Comparison of ENCODE assay signal across 16 mouse cellular contexts in the genomic region with DNA sequence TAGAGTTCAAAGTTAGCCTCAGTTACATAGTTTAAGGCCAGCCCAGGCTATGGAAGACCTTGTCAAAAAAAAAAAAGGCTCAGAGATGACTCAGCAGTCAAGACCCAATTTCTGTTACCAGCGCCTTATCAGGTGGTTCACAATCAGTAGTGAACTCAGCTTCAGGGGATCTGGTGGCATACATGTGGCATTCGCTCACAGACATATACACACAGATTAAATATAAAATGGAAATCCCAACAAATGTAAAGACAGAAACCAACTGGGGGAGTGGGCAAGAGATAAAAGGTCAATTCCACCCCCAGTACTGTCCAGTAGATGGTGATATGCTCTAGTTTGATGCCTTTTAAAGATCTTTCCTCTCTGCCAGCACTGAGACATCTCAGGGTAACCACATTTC. TPM values are rescaled to one million over a fixed set of nuclear protein-coding genes. Genes with fewer than 3 reads are reported as not detected.
A peak's percentile ranks its signal among the peaks of the same experiment; 100 is the strongest.
DNase-seq lines count a peak whose midpoint lies in the region; ATAC-seq lines count a peak whose summit lies in the region.
"Had no signal": no experiment of that assay in that cellular context is flagged by ENCODE, and none has a peak within 500 bp of the region (broad histone marks: within the 10 kb centered on the region; RNA-seq: fewer than 3 reads in every experiment).

No protein-coding gene starts in this region.

- WGBS in liver, embryonic 13.5 days (ENCODE audit: insufficient replicate concordance) = 16% methylated on average over 2 of the region's 2 CpGs
- 94% methylated on average over 2 of the region's 2 CpGs for whole genome bisulfite sequencing in forebrain, embryonic 15.5 days

- DNase-seq in retina, postnatal 1 day = peak; percentile 8
- no peak for DNase-seq in retina, embryonic 14.5 days (ENCODE audit: low spot score)
- peak; percentile 66 for DNase-seq in c-Kit-negative CD71-positive TER-119-positive erythroid progenitor cells, embryonic 14.5 days (ENCODE audit: low read depth, low spot score)
- peak; percentile 64 for DNase-seq in liver, embryonic 13.5 days
- no peak for DNase-seq in cerebellum, adult 9-10 months
- DNase-seq in adrenal gland, postnatal 25 days = no peak
- DNase-seq: cerebellum, adult 8-10 months; kidney, postnatal 10 days; layer of hippocampus, postnatal 36 days; midbrain, embryonic 14.5 days had no signal

- peak overlapping the region; percentile 97 for H3K4me2 ChIP-seq in liver, embryonic 13.5 days
- H3K4me2 ChIP-seq in forebrain, embryonic 15.5 days (replicated peaks) = no peak overlapping the region

- peaks cover 40% of the 10 kb centered on the region for H3K36me3 ChIP-seq in liver, embryonic 13.5 days
- H3K36me3 ChIP-seq in forebrain, embryonic 15.5 days = no peaks in the 10 kb centered on the region; the same call in 1 of the 2 replicates

- peak overlapping the region; percentile 85 for H3K9ac ChIP-seq in liver, embryonic 13.5 days
- no peak overlapping the region for H3K9ac ChIP-seq in forebrain, embryonic 15.5 days (replicated peaks)
- H3K9ac ChIP-seq: embryonic facial prominence, embryonic 15.5 days; hindbrain, embryonic 12.5 days; lung, embryonic 15.5 days had no signal

- H3K4me3 ChIP-seq in liver, embryonic 13.5 days (replicated peaks) = peak overlapping the region; percentile 81
- H3K4me3 ChIP-seq in forebrain, embryonic 15.5 days = no peak overlapping the region

- H3K27me3 ChIP-seq in liver, embryonic 13.5 days = no peaks in the 10 kb centered on the region
- no peaks in the 10 kb centered on the region for H3K27me3 ChIP-seq in forebrain, embryonic 15.5 days
- H3K27me3 ChIP-seq: embryonic facial prominence, embryonic 15.5 days; Patski had no signal

- peak; percentile 47 for ATAC-seq in liver, embryonic 13.5 days (ENCODE audit: low read depth)
- no peak for ATAC-seq in forebrain, embryonic 15.5 days (replicated peaks)
- ATAC-seq: Patski had no signal

- H3K4me1 ChIP-seq in liver, embryonic 13.5 days (replicated peaks) = peaks cover 75% of the 10 kb centered on the region
- H3K4me1 ChIP-seq in forebrain, embryonic 15.5 days = peaks cover 28% of the 10 kb centered on the region

- H3K9me3 ChIP-seq in liver, embryonic 13.5 days (replicated peaks) = no peaks in the 10 kb centered on the region
- H3K9me3 ChIP-seq in forebrain, embryonic 15.5 days = no peaks in the 10 kb centered on the region
- H3K9me3 ChIP-seq: embryonic facial prominence, embryonic 15.5 days; hindbrain, embryonic 12.5 days; lung, embryonic 15.5 days had no signal

- H3K27ac ChIP-seq in liver, embryonic 13.5 days = peak overlapping the region; percentile 96
- no peak overlapping the region for H3K27ac ChIP-seq in forebrain, embryonic 15.5 days (replicated peaks)
- H3K27ac ChIP-seq: embryonic facial prominence, embryonic 15.5 days; hindbrain, embryonic 12.5 days; lung, embryonic 15.5 days had no signal

RNA-seq across cellular contexts. Expression of gene Emc9, which starts 1.0 kb away (rescaled TPM):
- polyA plus RNA-seq in liver, embryonic 13.5 days (2015; fragmentation: Nextera tagmentation; extraction: Ambion mirVana) = 31.9 and 35.8 TPM in 2 replicates
- 15.0 and 16.0 TPM in 2 replicates for polyA plus RNA-seq in forebrain, embryonic 15.5 days (2015; fragmentation: Nextera tagmentation; extraction: Ambion mirVana)
- 34.5 and 61.6 TPM in 2 replicates for total RNA-seq in adrenal gland, postnatal 25 days (2021)

RNA-seq across cellular contexts. Expression of gene Psme2, which starts 4.8 kb away (rescaled TPM):
- polyA plus RNA-seq in liver, embryonic 13.5 days (2015; fragmentation: Nextera tagmentation; extraction: Ambion mirVana) = 202 and 224 TPM in 2 replicates
- 187 and 211 TPM in 2 replicates for polyA plus RNA-seq in forebrain, embryonic 15.5 days (2015; fragmentation: Nextera tagmentation; extraction: Ambion mirVana)
- total RNA-seq in adrenal gland, postnatal 25 days (2021) = 357 and 368 TPM in 2 replicates

RNA-seq across cellular contexts. Expression of gene Rnf31, which starts 5.4 kb away (rescaled TPM):
- polyA plus RNA-seq in liver, embryonic 13.5 days (2015; fragmentation: Nextera tagmentation; extraction: Ambion mirVana) = 9.0 and 12.6 TPM in 2 replicates
- polyA plus RNA-seq in forebrain, embryonic 15.5 days (2015; fragmentation: Nextera tagmentation; extraction: Ambion mirVana) = 17.7 TPM in 2 replicates
- 37.4 and 49.3 TPM in 2 replicates for total RNA-seq in adrenal gland, postnatal 25 days (2021)

RNA-seq across cellular contexts. Expression of gene Psme1, which starts 8.2 kb away (rescaled TPM):
- polyA plus RNA-seq in liver, embryonic 13.5 days (2015; fragmentation: Nextera tagmentation; extraction: Ambion mirVana) = 103 and 111 TPM in 2 replicates
- polyA plus RNA-seq in forebrain, embryonic 15.5 days (2015; fragmentation: Nextera tagmentation; extraction: Ambion mirVana) = 187 and 189 TPM in 2 replicates
- 328 and 383 TPM in 2 replicates for total RNA-seq in adrenal gland, postnatal 25 days (2021)

RNA-seq across cellular contexts. Expression of gene Fitm1, which starts 10.7 kb away (rescaled TPM):
- 0.51 and 0.53 TPM in 2 replicates for polyA plus RNA-seq in liver, embryonic 13.5 days (2015; fragmentation: Nextera tagmentation; extraction: Ambion mirVana)
- polyA plus RNA-seq in forebrain, embryonic 15.5 days (2015; fragmentation: Nextera tagmentation; extraction: Ambion mirVana) = not detected in 2 replicates
- total RNA-seq in adrenal gland, postnatal 25 days (2021) = 1.7 and 2.6 TPM in 2 replicates
- total RNA-seq: layer of hippocampus, postnatal 36 days had no signal
- polyA plus RNA-seq: frontal cortex, adult 2 months; midbrain, embryonic 14.5 days; Patski had no signal

Comparison
In these comparisons a context has a peak if more than half of its experiments do, and no peak if none do; other contexts are left out.
1. DNase-seq: peak in retina, postnatal 1 day (single experiment), c-Kit-negative CD71-positive TER-119-positive erythroid progenitor cells, embryonic 14.5 days (single experiment) and liver, embryonic 13.5 days (single experiment); none in retina, embryonic 14.5 days (single experiment), cerebellum, adult 9-10 months (single experiment) and adrenal gland, postnatal 25 days (single experiment).